Mouse (Mus musculus) olfactory bulb, adult 2 months (tissue): ENCODE measurements around the gene Padi3.

ENCODE experiments used
- CTCF ChIP-seq: fragments of 200-500 bp; IDR thresholded peaks from 2 replicates; pipeline ENCODE4 v1.5.1; 2012; ENCODE audit warnings: low read depth, mild to moderate bottlenecking, low read length, moderate library complexity; ENCODE audit not compliant: insufficient read depth
- POLR2A ChIP-seq: fragments of 200-500 bp; IDR thresholded peaks from 2 replicates; pipeline ENCODE4 v1.6.1; 2012; ENCODE audit warnings: mild to moderate bottlenecking, low read depth, low read length, moderate library complexity; ENCODE audit not compliant: insufficient read depth

DNA sequence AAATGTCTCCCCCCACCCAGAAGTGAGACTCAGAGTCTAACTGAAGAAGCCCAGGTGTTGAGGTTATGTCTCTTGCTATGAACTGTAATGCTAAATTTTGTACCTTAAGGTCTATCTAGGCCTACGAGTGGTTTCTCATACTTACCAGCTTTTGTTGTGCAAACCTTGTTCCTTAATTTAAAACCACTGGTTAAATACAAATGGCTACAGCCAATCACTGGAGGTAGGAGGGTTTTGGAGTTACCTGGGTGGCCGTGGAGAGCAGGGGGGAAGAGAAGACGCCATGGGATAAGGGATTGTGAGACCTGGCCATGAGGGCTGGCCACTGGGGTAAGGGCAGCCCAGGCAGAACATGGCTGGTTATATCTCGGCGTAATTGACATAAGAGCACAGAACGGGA is 22.2 kb downstream of the Padi3 start:
- no peak for TF ChIP-seq POLR2A
- TF ChIP-seq CTCF, result no peak
